Mouse (Mus musculus) retina, postnatal 7 days (tissue): Measurements from ENCODE around the gene Gm45062.
"Not testable (repeated sequence)": the region's sequence is repeated elsewhere in the genome, so short reads cannot be mapped to it uniquely, and the experiment has no call there.

ENCODE experiments used
- DNase-seq: peaks from one replicate; pipeline ENCODE4 v3.0.0-alpha.2; 2012; ENCODE audit warnings: low read depth, low spot score

The Gm45062 gene

DNA sequence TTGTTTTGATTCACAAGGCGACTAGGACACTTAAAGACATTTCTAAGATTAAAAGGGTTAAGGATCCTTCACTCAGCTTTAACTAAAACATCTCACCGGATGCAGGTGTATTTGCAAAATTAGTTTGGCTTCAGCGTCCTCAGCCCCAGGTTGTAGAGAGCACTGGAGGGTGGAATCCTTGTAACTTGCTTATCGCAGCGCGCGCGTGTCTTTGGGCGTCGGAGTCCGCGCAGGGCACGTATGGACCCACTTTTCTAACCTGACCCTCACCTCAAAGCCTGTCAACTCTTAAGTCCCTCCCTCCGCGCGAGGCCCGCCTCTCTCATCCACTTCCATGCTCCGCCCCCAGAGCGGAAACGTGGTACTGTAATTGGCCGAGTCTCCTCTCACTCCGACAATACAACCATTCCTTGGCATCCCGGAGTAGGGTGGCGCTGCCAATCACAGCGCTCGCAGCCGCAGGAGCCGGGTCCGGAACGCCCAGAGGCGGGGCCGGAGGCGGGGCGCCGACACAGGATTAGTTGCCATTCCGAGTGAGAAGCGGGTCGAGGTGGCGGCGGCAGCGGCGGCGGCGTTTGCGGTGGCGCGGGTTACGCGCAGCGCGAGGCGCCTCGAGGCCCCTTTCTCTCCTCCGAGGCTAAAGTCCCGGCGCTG lies 249.8 kb downstream of the Gm45062 start:
- DNase-seq: peak; percentile 98

DNA sequence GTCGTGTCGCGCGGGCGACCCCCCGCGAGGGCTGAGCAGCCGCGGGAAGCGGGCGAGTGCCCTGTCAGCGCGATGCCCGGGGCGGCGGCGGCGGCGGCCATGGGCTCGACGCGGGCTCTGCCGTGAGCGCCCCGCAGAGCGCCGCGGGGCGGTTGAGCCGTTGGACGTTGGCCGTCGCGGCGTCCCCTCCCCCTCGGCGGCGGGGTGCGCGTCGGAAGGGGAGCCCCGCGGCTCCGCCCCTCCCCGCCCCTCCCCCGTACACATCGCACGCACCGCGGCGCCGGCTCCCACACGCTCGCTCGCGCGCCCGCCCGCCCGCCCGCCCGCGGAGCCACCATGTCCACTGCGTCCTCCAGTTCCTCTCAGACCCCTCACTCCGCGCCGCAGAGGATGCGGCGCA lies 250.3 kb downstream of the Gm45062 start, which contains the start of gene Glcci1:
Gene Glcci1, plus strand, starts transcription at position 50 of the 400 bp plus-strand sequence.
- DNase-seq: peak; percentile 82

DNA sequence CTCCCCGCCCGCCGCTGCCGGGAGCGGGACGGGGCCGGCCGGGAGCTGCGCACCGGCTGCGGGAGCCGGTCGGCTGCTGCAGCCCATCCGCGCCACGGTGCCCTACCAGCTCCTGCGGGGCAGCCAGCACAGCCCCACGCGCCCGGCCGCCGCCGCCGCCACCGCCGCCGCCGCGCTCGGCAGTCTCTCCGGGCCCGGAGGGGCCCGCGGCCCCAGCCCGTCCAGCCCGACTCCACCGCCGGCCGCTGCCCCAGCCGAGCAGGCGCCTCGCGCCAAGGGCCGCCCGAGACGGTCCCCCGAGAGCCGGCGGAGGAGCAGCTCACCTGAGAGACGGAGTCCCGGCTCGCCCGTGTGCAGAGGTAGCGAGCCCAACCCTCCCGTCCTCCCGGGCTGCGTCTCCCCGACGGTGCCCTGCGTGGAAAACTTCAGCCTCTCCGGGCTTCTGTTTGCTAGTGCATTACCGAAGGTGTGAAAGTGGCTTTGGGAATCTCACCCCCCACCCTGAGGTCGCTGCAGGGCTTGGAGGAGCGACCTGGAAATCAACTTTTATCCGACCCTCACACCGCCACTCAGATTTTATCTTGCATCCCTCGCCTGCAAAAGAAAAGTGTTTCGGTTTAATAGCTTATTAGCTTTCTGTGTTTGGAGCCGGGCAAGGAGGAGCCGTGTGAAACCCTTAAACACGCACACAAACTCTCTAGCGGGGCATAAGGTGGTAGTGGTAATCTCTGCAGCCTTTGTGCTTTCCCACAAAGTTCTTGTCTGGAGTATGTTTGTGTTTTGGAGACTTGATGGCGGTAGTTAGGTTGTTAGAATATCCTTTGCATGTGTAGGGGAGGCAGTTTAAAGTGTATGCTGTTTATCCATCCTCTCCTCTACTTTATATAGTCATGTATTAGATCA lies 251.0 kb downstream of the Gm45062 start:
- DNase-seq: no peak

DNA sequence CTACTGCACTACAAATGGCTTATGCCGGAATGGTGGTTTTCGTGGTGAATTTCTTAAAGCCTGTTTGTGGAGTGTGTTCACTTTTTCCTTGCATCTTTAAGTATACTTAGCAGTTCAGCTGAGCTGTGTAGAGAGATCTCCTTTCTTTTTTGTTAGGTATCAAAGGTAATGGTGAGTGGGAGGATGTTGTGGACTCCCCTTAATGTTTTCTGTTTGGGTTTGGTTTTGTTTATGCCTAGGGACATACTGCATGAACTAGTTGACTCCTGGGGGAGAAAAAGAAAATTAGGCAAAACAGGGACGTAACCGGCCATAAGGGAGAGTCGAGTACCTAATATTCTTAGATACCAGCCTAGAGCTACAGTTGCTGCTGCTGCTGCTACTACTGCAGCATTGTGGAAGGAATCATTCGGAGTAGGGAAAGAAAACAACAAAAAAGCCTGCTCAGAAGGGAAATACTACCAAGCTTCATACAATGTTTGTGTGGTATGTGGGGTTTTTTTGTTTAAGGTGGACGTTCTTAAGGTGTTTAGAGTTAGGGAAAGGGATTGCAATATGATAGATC lies 251.7 kb downstream of the Gm45062 start:
- no peak for DNase-seq

DNA sequence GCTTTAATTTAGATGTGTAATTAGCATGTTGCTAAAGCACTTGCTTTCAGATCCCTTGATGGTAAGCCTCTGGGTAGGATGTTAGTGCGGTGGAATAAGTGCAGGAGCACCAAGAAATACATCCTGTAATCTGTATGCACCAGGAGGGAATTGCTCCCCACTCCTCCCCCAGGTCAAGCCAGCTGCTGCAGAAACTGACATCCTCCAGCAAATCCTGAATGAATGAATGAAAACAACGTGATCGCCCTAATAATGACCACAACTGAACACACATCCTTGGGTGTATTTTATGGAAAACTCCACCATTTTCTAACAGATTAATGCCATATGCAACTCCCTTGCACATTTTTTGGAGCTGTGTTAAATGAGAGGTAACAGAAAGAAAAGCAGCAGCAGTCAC lies 252.2 kb downstream of the Gm45062 start:
- DNase-seq: no peak

DNA sequence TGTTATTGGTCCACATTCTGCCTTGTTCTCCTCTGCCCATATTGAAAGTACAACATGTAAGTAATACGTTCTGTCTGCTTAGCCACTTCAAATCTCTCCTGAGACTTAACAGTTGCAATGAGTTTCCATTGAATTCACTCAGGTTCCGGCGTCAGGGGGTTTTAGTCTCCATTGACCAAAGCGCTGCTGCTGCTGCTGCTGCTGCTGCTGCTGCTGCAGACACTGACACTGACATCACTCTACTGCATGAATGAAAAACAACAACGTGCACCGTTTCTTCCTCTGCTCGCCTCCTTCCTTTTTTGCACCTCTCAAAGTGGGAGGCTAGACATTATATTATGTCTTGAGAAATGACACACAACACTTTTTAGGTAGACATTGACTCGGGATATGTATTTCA lies 253.2 kb downstream of the Gm45062 start:
- no peak for DNase-seq

DNA sequence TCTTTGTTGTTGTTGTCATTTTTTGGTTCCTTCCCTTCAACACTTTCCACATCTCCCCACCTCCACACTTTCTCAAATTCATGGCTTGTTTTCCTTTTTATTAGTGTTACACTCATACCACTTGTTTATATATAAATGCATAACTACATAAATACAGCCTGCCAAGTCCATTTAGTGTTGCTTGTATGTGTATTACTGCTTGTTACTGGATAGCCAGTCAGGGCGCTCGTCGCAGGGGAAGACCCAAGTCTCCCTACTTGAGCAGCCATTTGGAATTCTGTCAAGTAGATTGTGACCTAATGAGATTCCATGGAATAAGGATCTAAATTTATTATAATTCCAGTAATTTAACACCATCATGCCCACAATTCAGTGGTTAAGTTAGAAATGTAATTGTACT lies 260.4 kb downstream of the Gm45062 start:
- DNase-seq: no peak

DNA sequence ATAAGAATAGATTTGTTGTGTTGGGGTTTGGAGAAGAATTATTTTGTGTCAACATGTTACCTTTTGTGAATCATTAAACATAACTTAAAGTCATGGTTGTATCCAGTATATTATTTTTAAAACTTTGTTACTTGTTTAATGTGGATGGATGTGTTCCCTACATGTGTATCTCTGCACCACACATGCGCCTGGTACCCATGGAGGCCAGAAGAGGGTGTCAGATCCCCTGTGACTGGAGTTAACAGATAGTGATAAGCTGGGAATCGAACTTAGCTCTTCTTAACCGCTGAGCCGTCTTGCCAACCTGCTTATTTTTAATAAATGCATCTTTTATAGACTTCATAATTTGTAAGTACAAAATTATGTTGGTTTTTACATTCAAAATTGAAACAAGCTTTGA lies 262.0 kb downstream of the Gm45062 start:
- no peak for DNase-seq

DNA sequence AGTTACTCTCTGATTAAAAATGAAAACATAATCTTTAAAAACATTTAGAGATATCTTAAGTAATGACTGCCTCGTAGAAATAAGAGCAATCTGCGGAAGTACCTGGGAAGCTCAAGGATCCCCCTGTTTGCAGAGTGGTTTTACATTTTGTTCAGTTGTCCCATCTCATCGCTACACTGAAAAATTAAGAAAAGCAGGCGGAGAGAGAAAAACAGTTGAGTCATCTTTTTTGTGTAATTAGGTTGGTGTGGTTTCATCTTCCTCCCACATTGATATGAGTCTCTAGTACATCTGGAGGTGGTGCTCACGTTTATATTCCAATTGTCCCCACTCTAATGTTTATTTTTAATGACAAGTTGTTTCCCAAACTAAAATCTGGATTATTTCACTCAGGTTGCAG lies 265.5 kb downstream of the Gm45062 start:
- DNase-seq: no peak

DNA sequence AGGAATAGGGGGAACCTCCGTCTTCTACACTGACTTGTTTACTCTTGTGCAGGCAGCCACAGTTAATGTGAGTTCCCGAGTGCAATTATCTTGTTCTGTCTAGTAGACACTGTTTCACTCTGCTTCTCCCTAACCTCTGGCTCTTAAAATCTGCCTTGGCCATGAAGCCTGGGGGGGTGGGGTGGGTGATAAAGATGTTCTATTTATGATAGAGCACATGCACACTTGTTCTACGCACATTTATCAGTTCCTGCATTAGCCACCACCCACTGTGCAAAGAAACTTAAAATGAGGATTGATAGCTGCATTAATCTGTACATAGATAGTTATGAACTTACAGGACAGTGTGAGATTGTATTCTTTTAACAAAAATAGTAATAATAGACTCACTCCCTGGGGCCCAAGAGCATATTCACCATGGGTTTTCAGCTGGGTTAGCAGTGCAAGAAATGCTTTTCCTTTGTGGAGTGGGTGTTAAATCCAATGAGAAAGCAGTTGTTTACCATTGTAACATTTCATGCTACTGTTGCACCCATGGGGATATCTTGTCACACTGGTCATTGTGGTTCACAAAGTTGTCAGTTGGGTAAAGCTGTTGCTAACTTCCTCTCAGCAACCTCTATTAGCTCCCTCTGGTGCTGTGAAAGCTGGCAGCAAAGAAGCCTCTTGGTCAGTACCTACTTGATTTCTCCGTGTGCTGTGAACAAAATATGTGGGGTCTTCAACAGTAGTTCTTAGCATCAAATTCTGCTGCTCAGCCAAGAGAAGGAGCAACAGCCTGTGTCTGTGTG lies 272.0 kb downstream of the Gm45062 start:
- DNase-seq: no peak

DNA sequence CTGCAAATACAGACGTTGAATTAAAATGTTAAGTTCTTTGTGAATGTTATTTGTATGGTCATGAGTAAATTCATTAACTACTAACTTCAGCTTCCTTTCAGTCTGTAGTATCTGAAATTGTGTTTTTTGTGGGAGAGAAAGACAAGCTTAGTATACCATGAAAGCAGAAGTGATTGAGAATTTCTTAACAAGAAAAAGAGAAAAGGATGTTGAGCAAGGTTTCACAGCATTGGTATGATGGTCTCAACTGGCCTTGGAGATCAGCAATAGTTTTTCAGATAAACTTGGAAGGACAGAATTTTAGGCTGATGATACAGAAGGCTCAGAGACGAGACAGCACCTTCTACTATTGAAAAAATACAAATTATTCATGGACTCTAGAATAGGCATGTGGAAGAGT lies 277.7 kb downstream of the Gm45062 start:
- DNase-seq: no peak

DNA sequence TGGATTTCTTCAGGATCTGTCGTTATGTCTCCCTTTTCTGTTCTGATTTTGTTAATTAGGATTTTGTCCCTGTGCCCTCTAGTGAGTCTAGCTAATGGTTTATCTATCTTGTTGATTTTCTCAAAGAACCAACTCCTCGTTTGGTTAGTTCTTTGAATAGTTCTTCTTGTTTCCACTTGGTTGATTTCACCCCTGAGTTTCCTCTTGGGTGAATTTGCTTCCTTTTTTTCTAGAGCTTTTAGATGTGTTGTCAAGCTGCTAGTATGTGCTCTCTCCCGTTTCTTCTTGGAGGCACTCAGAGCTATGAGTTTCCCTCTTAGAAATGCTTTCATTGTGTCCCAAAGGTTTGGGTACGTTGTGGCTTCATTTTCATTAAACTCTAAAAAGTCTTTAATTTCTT lies 282.3 kb downstream of the Gm45062 start:
- not testable (repeated sequence) for DNase-seq

DNA sequence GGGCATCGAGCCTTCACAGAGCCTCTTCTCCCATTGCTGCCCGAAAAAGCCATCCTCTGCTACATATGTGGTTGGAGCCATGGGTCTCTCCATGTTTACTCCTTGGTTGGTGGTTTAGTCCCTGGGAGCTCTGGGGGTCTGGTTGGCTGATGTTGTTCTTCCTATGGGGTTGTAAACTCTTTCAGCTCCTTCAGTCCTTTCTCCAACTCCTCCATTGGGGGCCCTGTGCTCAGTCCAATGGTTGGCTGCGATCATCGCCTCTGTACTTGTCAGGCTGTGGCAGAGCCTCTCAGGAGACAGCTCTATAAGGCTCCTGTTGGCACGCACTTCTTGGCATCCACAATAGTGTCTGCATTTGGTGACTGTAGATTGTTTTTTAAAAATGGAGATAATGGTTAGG lies 285.6 kb downstream of the Gm45062 start:
- no peak for DNase-seq

DNA sequence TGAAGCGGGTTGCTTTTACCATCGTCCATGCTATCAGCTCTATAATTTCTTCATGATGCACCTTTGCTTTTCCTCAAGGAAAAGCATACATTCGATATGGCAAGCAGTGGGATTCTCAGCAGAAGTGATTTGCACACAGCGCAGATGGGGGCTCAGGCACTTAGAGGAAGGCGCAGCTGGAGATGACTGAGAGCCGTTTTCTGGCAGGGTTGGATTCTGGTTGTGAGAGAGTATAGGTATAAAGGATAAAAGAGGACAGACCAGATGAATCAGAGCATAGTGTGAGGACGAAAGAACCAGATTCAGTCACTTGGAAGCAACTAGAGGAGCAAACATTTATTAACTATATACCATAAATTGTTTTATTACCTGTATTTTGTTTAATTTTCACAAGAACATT lies 286.5 kb downstream of the Gm45062 start:
- no peak for DNase-seq

DNA sequence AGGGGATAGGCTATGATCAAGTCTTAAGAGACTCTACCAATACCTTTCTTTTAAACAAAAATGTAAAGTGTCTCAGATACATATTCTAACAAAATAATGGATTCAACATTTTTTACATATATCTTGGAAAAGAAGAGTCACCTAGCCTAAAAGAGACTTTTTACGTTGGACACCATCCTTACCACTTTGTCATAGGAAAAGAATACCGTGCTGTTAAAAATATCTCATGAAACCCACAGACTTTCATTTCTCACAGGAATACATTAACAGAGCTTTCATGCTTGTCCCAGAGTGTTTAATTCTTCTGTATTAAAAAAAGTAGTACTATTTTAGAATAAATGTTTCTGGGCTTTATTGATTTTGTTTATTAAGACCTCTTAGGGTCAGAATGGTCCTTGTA lies 291.9 kb downstream of the Gm45062 start:
- no peak for DNase-seq

DNA sequence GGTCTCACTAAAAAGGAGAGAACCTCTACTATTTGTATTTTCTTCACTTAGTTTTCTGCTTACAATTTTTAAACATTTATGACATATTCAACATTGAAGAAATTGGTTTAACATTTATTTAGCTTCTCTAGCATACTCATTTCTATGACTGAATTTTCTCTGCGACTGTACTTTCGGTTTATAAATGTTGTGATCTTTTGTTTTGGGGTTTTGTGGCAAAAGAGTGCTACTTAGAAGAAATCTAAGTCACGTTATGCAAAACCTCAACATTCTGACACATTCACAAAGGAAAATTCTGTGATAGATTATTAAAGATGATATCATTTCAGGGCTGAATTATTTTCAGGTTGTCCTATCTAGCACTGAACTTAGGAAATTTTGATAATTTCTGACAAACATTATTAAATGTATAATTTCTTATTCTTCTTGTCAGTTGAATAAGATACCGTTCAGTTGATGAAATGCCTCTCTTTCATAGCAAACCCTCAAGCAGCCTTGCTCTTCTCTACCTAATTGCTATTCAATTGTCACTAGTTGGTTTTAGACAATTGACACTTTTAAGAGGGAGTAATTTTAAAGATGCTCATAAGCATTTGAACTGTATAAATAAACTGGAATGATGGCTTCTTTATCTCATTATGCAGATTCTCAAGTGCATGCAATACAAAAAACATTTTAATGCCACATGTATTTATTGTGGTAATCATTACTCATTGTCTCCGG lies 297.8 kb downstream of the Gm45062 start:
- no peak for DNase-seq

DNA sequence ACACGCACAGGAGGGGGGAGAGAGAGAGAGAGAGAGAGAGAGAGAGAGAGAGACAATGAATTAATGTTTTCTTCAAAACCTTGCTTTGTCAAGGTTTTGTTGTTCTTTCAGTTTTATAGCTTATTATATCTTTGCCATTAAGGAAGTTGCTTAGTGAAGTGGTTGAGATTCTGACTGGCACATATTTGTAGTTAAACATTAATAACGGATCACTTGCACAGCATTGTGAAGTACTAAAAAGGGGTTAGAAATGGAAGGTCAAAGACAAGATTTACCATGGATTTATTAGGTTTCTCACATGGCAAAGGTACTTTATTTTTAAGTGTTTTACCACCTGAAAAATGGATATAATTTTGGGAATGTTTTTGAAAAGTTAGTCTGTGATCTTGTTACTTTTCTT lies 301.4 kb downstream of the Gm45062 start:
- no peak for DNase-seq

DNA sequence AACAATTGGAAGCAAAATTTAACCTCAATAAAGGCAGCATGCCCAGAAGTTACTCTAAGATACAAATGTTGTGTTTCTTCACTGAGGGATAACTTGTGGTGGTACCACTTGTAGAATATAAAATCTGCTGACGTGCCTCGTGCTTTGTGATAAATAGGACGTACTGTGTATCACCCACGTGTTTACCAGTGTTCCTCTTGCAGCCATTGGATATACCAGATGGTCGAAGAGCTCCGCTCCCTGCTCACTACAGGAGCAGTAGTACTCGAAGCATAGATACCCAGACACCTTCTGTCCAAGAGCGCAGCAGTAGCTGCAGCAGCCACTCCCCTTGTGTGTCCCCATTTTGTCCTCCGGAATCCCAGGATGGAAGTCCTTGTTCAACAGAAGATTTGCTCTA lies 323.1 kb downstream of the Gm45062 start:
- DNase-seq: no peak

DNA sequence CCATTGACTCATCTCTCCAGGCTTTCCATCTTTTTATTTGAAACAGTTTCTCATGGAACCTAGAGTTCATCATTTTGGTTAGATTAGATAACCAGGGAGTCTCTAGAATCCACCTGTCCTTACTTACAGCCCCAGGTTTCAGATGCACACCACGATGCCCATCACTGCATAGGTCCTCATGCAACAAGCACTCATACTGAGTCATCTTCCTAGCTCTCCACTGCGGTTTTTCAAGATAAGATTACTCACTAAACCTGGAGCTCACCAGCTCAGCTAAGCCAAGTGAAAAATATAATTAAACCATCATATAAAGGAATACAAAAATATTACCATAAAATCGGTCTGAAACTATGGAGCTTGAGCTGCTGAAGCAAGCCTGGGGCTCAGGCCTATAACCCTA lies 324.6 kb downstream of the Gm45062 start:
- no peak for DNase-seq

DNA sequence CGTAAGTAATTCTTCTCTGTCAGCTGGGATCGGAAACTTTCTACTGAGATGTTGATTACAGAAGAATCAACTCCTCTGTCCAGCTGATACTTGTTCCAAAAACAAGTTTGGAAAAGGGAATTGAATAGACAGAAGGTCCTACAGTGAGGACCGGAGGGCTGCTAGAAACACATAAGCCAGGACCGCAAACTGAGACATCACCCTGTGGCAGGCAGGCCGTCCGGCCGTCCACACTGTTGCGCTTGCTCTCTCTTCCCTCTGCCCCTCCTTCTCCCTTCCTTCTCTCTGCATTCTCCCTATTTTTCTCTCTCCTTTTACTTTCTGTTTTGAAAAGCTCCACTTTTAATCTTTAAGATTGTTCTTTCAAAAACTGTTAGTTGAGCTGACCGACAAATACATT lies 332.4 kb downstream of the Gm45062 start:
- DNase-seq: no peak

DNA sequence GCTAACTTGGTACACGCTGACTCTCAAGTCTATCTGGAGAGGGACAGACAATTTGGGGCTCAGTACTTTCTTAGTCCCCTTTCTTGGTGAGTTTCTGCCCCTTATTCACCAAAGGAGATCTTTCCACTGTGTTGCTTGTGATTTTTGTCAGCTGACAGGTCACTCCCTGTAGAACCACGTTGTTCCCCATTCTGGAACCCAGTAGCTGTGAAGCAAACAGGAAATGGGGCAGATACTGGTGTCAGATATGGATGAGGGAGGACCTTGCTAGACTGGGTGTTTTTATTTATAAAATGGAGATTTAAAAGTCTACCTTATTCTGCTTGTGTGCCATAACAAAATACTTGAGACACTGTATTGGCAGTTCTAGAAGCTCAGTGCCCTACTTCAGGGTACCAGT lies 358.1 kb downstream of the Gm45062 start:
- no peak for DNase-seq
